Mouse (Mus musculus) heart, adult 11 months (tissue): Measurements from ENCODE around the gene Nbeal2.

ENCODE experiments used
- DNase-seq: peaks from one replicate; pipeline ENCODE4 v3.0.0; 2022

Nbeal2 gene

GRCm38 (mm10) chr9:110644295-110644694 lies 9.7 kb downstream of the Nbeal2 start:
- no peak for DNase-seq

- DNase-seq, result no peak
Observed at GRCm38 (mm10) chr9:110643787-110644186, 10.2 kb downstream of the Nbeal2 start.

- no peak for DNase-seq
Observed at GRCm38 (mm10) chr9:110642812-110643524, 11.0 kb downstream of the Nbeal2 start.

GRCm38 (mm10) chr9:110641006-110641405 lies 13.0 kb downstream of the Nbeal2 start:
- DNase-seq, result no peak

- DNase-seq, result no peak
Observed at GRCm38 (mm10) chr9:110638611-110639021, 15.3 kb downstream of the Nbeal2 start.

- DNase-seq, result peak; percentile 96
Observed at GRCm38 (mm10) chr9:110635225-110635624, 18.7 kb downstream of the Nbeal2 start.

- DNase-seq, result no peak
Observed at GRCm38 (mm10) chr9:110633882-110634281, 20.1 kb downstream of the Nbeal2 start.

GRCm38 (mm10) chr9:110632671-110633070 lies 21.3 kb downstream of the Nbeal2 start:
- no peak for DNase-seq

GRCm38 (mm10) chr9:110631651-110632275 lies 22.2 kb downstream of the Nbeal2 start:
- DNase-seq, result no peak

- DNase-seq, result no peak
Observed at GRCm38 (mm10) chr9:110631191-110631590, 22.8 kb downstream of the Nbeal2 start.

- no peak for DNase-seq
Observed at GRCm38 (mm10) chr9:110630171-110630570, 23.8 kb downstream of the Nbeal2 start.

- peak; percentile 83 for DNase-seq
Observed at GRCm38 (mm10) chr9:110625350-110625908, 28.5 kb downstream of the Nbeal2 start.

GRCm38 (mm10) chr9:110624361-110625166 lies 29.4 kb downstream of the Nbeal2 start, which contains the start of gene Nradd:
Nradd (minus strand) TSS chr9:110624452.
- DNase-seq, result peak; percentile 99

GRCm38 (mm10) chr9:110623416-110624195 lies 30.4 kb downstream of the Nbeal2 start:
- peak; percentile 88 for DNase-seq

GRCm38 (mm10) chr9:110622621-110623219 lies 31.2 kb downstream of the Nbeal2 start:
- peak; percentile 87 for DNase-seq

- peak; percentile 87 for DNase-seq
Observed at GRCm38 (mm10) chr9:110620685-110621084, 33.3 kb downstream of the Nbeal2 start.

- DNase-seq, result no peak
Observed at GRCm38 (mm10) chr9:110620180-110620579, 33.8 kb downstream of the Nbeal2 start.

- peak; percentile 96 for DNase-seq
Observed at GRCm38 (mm10) chr9:110617081-110617480, 36.9 kb downstream of the Nbeal2 start.

GRCm38 (mm10) chr9:110611471-110611870 lies 42.5 kb downstream of the Nbeal2 start:
- DNase-seq, result peak; percentile 89

- no peak for DNase-seq
Observed at GRCm38 (mm10) chr9:110583521-110583920, 70.4 kb downstream of the Nbeal2 start.

GRCm38 (mm10) chr9:110582161-110582560 lies 71.8 kb downstream of the Nbeal2 start:
- no peak for DNase-seq
